Mouse (Mus musculus) embryonic fibroblast, embryonic 13.5 days (primary cell): ENCODE measurements around the gene Mettl5.

Experiments
- CTCF ChIP-seq: IDR thresholded peaks from 2 replicates; pipeline ENCODE4 v1.5.1; 2011; ENCODE audit warnings: mild to moderate bottlenecking, control low read depth, low read length, moderate library complexity, borderline replicate concordance; ENCODE audit not compliant: insufficient read depth
- POLR2A ChIP-seq: IDR thresholded peaks from 2 replicates; pipeline ENCODE4 v1.6.1; 2011; ENCODE audit warnings: low read depth, mild to moderate bottlenecking, control low read depth, low read length, moderate library complexity

DNA sequence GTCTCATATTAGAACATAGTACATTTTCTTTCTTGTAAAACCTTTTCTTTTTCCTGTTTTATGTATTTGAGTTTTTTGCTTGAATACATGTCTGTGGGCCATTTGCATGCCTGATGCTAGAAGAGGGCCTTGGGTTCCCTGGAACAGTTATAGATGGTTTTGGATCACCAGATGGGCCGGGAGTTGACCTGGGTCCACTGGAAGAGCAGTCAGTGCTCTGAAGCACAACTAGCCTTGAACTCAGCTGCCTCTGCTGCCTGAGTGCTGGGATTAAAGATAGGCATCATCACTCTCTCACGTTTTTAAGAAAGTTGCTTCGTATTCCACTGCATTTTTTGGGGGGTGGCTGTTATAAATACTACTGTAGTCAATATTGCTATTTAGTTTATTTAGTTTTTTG is 18.1 kb upstream of the Mettl5 start:
- TF ChIP-seq POLR2A (no peak), CTCF (no peak)
